Mouse (Mus musculus): ENCODE results near the gene Pacrg. TPM values are rescaled to one million over a fixed set of nuclear protein-coding genes. Genes with fewer than 3 reads are reported as not detected.

The Pacrg gene
- polyA plus RNA-seq, 1 experiment, result 21.0 TPM

GRCm38 (mm10) chr17:10361882-10362291 lies 478.2 kb downstream of the Pacrg start:
- Histone ChIP-seq H3K4me3 (ENCODE audit: insufficient read depth, low read length) (no peak overlapping the region), H3K27ac (ENCODE audit: insufficient read depth, low read length) (no peak overlapping the region), H3K4me1 (ENCODE audit: control insufficient read depth, insufficient read depth, low read length) (no peaks in the 10 kb centered on the region; the same call in 1 of the 2 replicates)
- TF ChIP-seq CTCF (IDR thresholded peaks at IDR 0.05; ENCODE audit: extremely low read depth, insufficient read depth, low read length), result no peak
- no peak for TF ChIP-seq POLR2A (IDR thresholded peaks at IDR 0.05; ENCODE audit: extremely low read depth, insufficient read depth, low read length)

GRCm38 (mm10) chr17:10360738-10361137 lies 479.4 kb downstream of the Pacrg start:
- TF ChIP-seq CTCF (IDR thresholded peaks at IDR 0.05; ENCODE audit: extremely low read depth, insufficient read depth, low read length) (no peak), POLR2A (IDR thresholded peaks at IDR 0.05; ENCODE audit: extremely low read depth, insufficient read depth, low read length) (no peak)
- no peak overlapping the region for H3K27ac ChIP-seq (ENCODE audit: insufficient read depth, low read length)
- H3K4me1 ChIP-seq (ENCODE audit: control insufficient read depth, insufficient read depth, low read length), result no peaks in the 10 kb centered on the region; the same call in 1 of the 2 replicates
- H3K4me3 ChIP-seq (ENCODE audit: insufficient read depth, low read length), result no peak overlapping the region

GRCm38 (mm10) chr17:10359466-10359865 lies 480.6 kb downstream of the Pacrg start:
- Histone ChIP-seq H3K4me3 (ENCODE audit: insufficient read depth, low read length) (no peak overlapping the region), H3K27ac (ENCODE audit: insufficient read depth, low read length) (no peak overlapping the region), H3K4me1 (ENCODE audit: control insufficient read depth, insufficient read depth, low read length) (no peaks in the 10 kb centered on the region; the same call in 1 of the 2 replicates)
- TF ChIP-seq POLR2A (IDR thresholded peaks at IDR 0.05; ENCODE audit: extremely low read depth, insufficient read depth, low read length) (no peak), CTCF (IDR thresholded peaks at IDR 0.05; ENCODE audit: extremely low read depth, insufficient read depth, low read length) (no peak)

DNA sequence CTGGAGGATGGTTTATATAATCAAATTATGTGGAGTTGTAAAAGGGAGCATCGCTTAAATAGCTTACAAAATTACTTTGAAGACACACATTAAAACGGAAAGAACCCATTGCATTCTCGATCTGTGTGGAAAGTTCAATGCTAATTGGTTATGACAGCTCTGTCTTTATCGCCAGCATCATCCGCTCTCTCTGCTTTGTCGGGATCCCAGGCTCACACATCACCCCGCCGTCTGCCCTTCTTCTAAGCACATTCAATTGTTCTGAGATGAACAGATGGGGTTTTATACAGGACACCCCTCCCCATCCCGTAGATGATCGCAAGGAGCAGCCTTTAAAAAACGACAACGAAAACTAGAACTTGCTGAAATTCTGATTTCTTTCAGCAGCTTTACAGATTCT lies 482.8 kb downstream of the Pacrg start:
- TF ChIP-seq POLR2A (IDR thresholded peaks at IDR 0.05; ENCODE audit: extremely low read depth, insufficient read depth, low read length) (no peak), CTCF (IDR thresholded peaks at IDR 0.05; ENCODE audit: extremely low read depth, insufficient read depth, low read length) (no peak)
- H3K4me1 ChIP-seq (ENCODE audit: control insufficient read depth, insufficient read depth, low read length), result no peaks in the 10 kb centered on the region; the same call in 1 of the 2 replicates
- no peak overlapping the region for H3K4me3 ChIP-seq (ENCODE audit: insufficient read depth, low read length)

GRCm38 (mm10) chr17:10356294-10356693 lies 483.8 kb downstream of the Pacrg start:
- Histone ChIP-seq H3K4me3 (ENCODE audit: insufficient read depth, low read length) (no peak overlapping the region), H3K27ac (ENCODE audit: insufficient read depth, low read length) (no peak overlapping the region), H3K4me1 (ENCODE audit: control insufficient read depth, insufficient read depth, low read length) (no peaks in the 10 kb centered on the region; the same call in 1 of the 2 replicates)
- no peak for TF ChIP-seq CTCF (IDR thresholded peaks at IDR 0.05; ENCODE audit: extremely low read depth, insufficient read depth, low read length)

More for the DNA sequence above, 482.8 kb downstream of the Pacrg start:
- H3K27ac ChIP-seq (ENCODE audit: insufficient read depth, low read length), result no peak overlapping the region

DNA sequence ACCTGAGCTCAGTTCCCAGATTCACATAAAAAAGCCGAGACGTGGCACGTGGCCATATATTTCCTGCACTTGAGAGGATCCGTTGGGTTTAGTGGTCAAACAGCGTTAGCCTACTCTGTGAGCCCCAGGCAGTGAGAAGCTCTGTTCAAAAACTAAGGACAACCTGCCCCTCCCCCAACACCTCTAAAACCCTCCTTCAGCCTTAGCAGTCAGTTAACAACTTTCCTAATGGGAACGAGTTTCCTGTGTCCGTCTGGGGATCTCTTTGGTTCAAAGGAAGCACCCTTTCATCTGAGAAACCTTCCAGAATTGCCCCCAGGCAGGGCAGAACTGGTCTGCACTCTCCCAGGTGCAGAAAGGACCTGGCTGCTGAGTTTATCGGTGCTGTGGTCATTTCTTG lies 484.4 kb downstream of the Pacrg start:
- no peak overlapping the region for H3K4me3 ChIP-seq (ENCODE audit: insufficient read depth, low read length)
- no peaks in the 10 kb centered on the region; the same call in 1 of the 2 replicates for H3K4me1 ChIP-seq (ENCODE audit: control insufficient read depth, insufficient read depth, low read length)
- no peak for TF ChIP-seq POLR2A (IDR thresholded peaks at IDR 0.05; ENCODE audit: extremely low read depth, insufficient read depth, low read length)
- no peak for TF ChIP-seq CTCF (IDR thresholded peaks at IDR 0.05; ENCODE audit: extremely low read depth, insufficient read depth, low read length)
- H3K27ac ChIP-seq (ENCODE audit: insufficient read depth, low read length), result no peak overlapping the region

Other genes starting within 250 kb of the Pacrg start
- gene Prkn, start 73 bp upstream of the Pacrg start, polyA plus RNA-seq (2012; rRNA removed), result 21.7 and 26.0 TPM in 2 replicates